Mouse (Mus musculus) left cerebral cortex, postnatal 14 days (tissue): ENCODE data around the gene Scd4. TPM values are rescaled to one million over a fixed set of nuclear protein-coding genes. Genes with fewer than 3 reads are reported as not detected.
A peak's percentile ranks its signal among the peaks of the same experiment; 100 is the strongest.
"Not testable (repeated sequence)": the region's sequence is repeated elsewhere in the genome, so short reads cannot be mapped to it uniquely, and the experiment has no call there.

Experiments
- DNase-seq, 2 experiments: peaks; one replicate each; pipeline ENCODE4 v3.0.0; 2021 to 2022; ENCODE audit warnings: low spot score in 2 of 2, mixed read lengths in 1 of 2
- intact Hi-C: fragments of 180-260 bp; cut with DNase I; formaldehyde crosslinking; loops from one replicate; pipeline ENCODE4 v1.15.1; 2025
- total RNA-seq, 2 experiments: library from RNA; stranded (reverse); gene quantifications; 2 replicates each; pipeline ENCODE4 v1.2.3; 2021

Scd4 gene
- total RNA-seq, 2 experiments from 2014 or later = 1.9 to 2.1 TPM

GRCm38 (mm10) chr19:44297862-44298261 is 35.0 kb upstream of the Scd4 start:
- DNase-seq = no peak
- intact Hi-C loops = loop anchor here (5.0 kb wide), 1 partner anchor 109 kb away; the partner anchor contains the start of gene Scd1

GRCm38 (mm10) chr19:44299078-44299477 is 33.8 kb upstream of the Scd4 start:
- DNase-seq = no peak
- intact Hi-C loops = loop anchor here (5.0 kb wide), 1 partner anchor 108 kb away; the partner anchor contains the start of gene Scd1

- intact Hi-C loops = loop anchor here (5.0 kb wide), 2 partner anchors 62 to 107 kb away; partner anchors contain the start of gene Scd1
- DNase-seq = no peak
Observed at GRCm38 (mm10) chr19:44299902-44300301, 33.0 kb upstream of the Scd4 start.

- no peak for DNase-seq
- intact Hi-C loops = loop anchor here (5.0 kb wide), 1 partner anchor 62 kb away; no protein-coding TSS in a partner anchor
Observed at GRCm38 (mm10) chr19:44300520-44300919, 32.4 kb upstream of the Scd4 start.

- DNase-seq = peak in 1 of 2 experiments; percentile 64
- intact Hi-C loops = loop anchor here (5.0 kb wide), 1 partner anchor 61 kb away; no protein-coding TSS in a partner anchor
Observed at GRCm38 (mm10) chr19:44301176-44301575, 31.7 kb upstream of the Scd4 start.

GRCm38 (mm10) chr19:44301671-44302305 is 31.1 kb upstream of the Scd4 start:
- DNase-seq = no peak
- intact Hi-C loops = loop anchor here (5.0 kb wide), 1 partner anchor 61 kb away; no protein-coding TSS in a partner anchor

GRCm38 (mm10) chr19:44302901-44303300 is 30.0 kb upstream of the Scd4 start:
- no peak for DNase-seq
- intact Hi-C loops = loop anchor here (5.0 kb wide), 1 partner anchor 59 kb away; no protein-coding TSS in a partner anchor

- DNase-seq = peak in 1 of 2 experiments; percentile 72
- intact Hi-C loops = loop anchor here (5.0 kb wide), 1 partner anchor 59 kb away; no protein-coding TSS in a partner anchor
Observed at GRCm38 (mm10) chr19:44303502-44303901, 29.4 kb upstream of the Scd4 start.

GRCm38 (mm10) chr19:44304419-44304818 is 28.5 kb upstream of the Scd4 start:
- intact Hi-C loops = loop anchor here (5.0 kb wide), 1 partner anchor 58 kb away; no protein-coding TSS in a partner anchor
- DNase-seq = no peak

- intact Hi-C loops = loop anchor here (5.0 kb wide), 1 partner anchor 57 kb away; no protein-coding TSS in a partner anchor
- DNase-seq = no peak
Observed at GRCm38 (mm10) chr19:44304851-44305510, 27.9 kb upstream of the Scd4 start.

- no peak for DNase-seq
Observed at GRCm38 (mm10) chr19:44305701-44306100, 27.2 kb upstream of the Scd4 start.

GRCm38 (mm10) chr19:44306171-44306570 is 26.7 kb upstream of the Scd4 start:
- no peak for DNase-seq
- intact Hi-C loops = no loop called here

More at GRCm38 (mm10) chr19:44305701-44306100, 27.2 kb upstream of the Scd4 start:
- intact Hi-C loops = no loop called here

- DNase-seq = no peak
- intact Hi-C loops = no loop called here
Observed at GRCm38 (mm10) chr19:44307101-44307914, 25.6 kb upstream of the Scd4 start.

- DNase-seq = no peak
- intact Hi-C loops = no loop called here
Observed at GRCm38 (mm10) chr19:44307915-44308470, 24.9 kb upstream of the Scd4 start.

GRCm38 (mm10) chr19:44308611-44309246 is 24.2 kb upstream of the Scd4 start:
- intact Hi-C loops = no loop called here
- no peak for DNase-seq

- intact Hi-C loops = loop anchor here (5.0 kb wide), 1 partner anchor 108 kb away; no protein-coding TSS in a partner anchor
- no peak for DNase-seq
Observed at GRCm38 (mm10) chr19:44309351-44310154, 23.3 kb upstream of the Scd4 start.

- not testable (repeated sequence) for DNase-seq
- intact Hi-C loops = loop anchor here (5.0 kb wide), 1 partner anchor 107 kb away; no protein-coding TSS in a partner anchor
Observed at GRCm38 (mm10) chr19:44310155-44310575, 22.7 kb upstream of the Scd4 start.

GRCm38 (mm10) chr19:44310814-44311213 is 22.1 kb upstream of the Scd4 start:
- intact Hi-C loops = loop anchor here (5.0 kb wide), 1 partner anchor 106 kb away; no protein-coding TSS in a partner anchor
- DNase-seq = no peak
